Mouse (Mus musculus): ENCODE measurements around the gene Vav1. TPM values are rescaled to one million over a fixed set of nuclear protein-coding genes. Genes with fewer than 3 reads are reported as not detected.

Vav1 gene
- polyA plus RNA-seq, 1 experiment, result 0.86 TPM

GRCm38 (mm10) chr17:57245311-57245929 is 33.5 kb upstream of the Vav1 start:
- no peak for DNase-seq (ENCODE audit: low read depth)
- TF ChIP-seq POLR2A (IDR thresholded peaks at IDR 0.05; ENCODE audit: borderline replicate concordance, extremely low read depth, insufficient read depth, insufficient read length, poor library complexity, severe bottlenecking) (no peak), CTCF (IDR thresholded peaks at IDR 0.05; ENCODE audit: borderline replicate concordance, extremely low read depth, insufficient read depth, insufficient read length) (no peak)

GRCm38 (mm10) chr17:57246663-57247392 is 32.1 kb upstream of the Vav1 start:
- peak; percentile 27 for DNase-seq (ENCODE audit: low read depth)
- TF ChIP-seq POLR2A (IDR thresholded peaks at IDR 0.05; ENCODE audit: borderline replicate concordance, extremely low read depth, insufficient read depth, insufficient read length, poor library complexity, severe bottlenecking) (no peak), CTCF (IDR thresholded peaks at IDR 0.05; ENCODE audit: borderline replicate concordance, extremely low read depth, insufficient read depth, insufficient read length) (no peak)

- peak; percentile 83; the same call in 1 of the 2 replicates for TF ChIP-seq POLR2A (IDR thresholded peaks at IDR 0.05; ENCODE audit: borderline replicate concordance, extremely low read depth, insufficient read depth, insufficient read length, poor library complexity, severe bottlenecking)
- no peak for TF ChIP-seq CTCF (IDR thresholded peaks at IDR 0.05; ENCODE audit: borderline replicate concordance, extremely low read depth, insufficient read depth, insufficient read length)
- DNase-seq (ENCODE audit: low read depth), result peak; percentile 100
Measured at GRCm38 (mm10) chr17:57247393-57248200, 31.3 kb upstream of the Vav1 start.

DNA sequence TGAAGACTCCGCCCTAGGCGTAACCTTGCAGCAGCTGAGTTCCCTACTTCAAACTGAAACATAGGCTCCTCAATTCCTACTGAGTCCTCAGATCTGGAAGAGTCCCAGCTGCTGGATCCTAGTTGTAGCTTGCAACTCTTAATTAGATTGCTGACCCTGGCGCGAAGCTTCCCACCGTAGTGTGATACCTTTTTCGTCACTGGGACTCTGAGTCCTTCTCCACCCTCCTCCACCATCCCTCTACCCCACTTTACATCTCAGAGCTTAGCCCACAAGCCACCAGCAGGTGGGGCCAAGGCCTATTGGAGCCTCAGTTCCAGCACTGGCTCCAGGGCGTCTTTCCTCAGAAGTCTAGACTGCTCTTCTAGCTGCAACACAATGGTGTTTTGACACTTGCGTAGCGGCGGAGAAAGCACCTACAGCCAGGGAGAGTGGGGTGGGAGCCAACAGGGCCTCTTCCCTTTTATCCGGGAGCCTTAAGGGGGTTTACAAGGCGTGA is 30.6 kb upstream of the Vav1 start, which contains the start of gene Gpr108:
Gpr108 (minus strand) TSS at position 246 of the 499 bp plus-strand sequence.
- TF ChIP-seq POLR2A (IDR thresholded peaks at IDR 0.05; ENCODE audit: borderline replicate concordance, extremely low read depth, insufficient read depth, insufficient read length, poor library complexity, severe bottlenecking), result no peak
- peak; percentile 71 for TF ChIP-seq CTCF (IDR thresholded peaks at IDR 0.05; ENCODE audit: borderline replicate concordance, extremely low read depth, insufficient read depth, insufficient read length)

GRCm38 (mm10) chr17:57248771-57249170 is 30.1 kb upstream of the Vav1 start:
- no peak for DNase-seq (ENCODE audit: low read depth)
- TF ChIP-seq POLR2A (IDR thresholded peaks at IDR 0.05; ENCODE audit: borderline replicate concordance, extremely low read depth, insufficient read depth, insufficient read length, poor library complexity, severe bottlenecking) (no peak), CTCF (IDR thresholded peaks at IDR 0.05; ENCODE audit: borderline replicate concordance, extremely low read depth, insufficient read depth, insufficient read length) (no peak)

More for the DNA sequence above, 30.6 kb upstream of the Vav1 start, which contains the start of gene Gpr108:
- DNase-seq (ENCODE audit: low read depth), result peak; percentile 95

DNA sequence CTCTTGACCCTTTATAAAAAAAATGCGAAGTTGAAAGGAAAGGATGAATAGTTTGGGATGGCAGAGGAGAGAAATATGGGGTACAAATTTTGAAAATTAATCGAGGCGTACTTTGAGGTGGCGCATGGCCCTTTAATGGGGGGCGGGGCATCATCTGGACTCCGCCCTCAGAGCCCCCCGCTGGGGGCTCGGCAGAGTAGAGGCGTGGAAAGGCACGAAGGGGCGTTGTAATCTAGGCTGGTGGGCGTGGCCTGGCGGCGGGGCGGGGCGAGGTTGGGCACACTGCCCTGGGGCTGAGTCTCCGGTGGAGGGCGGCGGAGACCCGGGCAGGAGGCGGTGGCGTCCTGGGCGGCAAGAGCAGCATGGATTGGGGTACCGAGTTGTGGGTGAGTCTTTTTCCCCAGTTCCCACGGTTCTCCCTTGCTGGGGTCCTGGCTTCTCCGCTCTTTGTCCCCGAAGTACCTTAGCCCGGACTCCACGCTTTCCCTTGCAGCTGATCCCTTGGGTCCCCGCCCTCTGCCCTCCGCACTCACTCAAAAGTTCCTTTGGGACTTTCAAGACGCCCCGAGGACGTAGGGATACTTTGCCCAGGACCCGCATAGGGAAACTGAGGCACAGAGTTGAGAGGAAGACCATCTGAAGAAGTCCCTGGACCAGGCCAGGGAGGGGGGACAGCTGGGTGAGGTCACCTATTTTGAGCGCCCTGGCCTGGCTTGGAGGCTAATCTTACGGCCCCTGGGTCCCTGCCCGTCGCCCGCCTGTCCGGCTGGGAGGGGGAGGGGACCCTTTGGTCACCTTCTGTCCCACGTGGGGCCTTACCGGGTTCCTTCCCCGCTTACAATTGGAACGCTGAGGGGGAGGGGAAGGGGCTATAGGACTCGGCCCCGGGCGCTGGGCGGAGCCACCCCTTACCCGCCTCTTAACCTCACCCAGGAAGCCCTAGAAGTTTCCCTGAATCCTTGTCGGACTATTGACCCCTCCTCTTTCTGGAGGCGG is 29.4 kb upstream of the Vav1 start, which contains the start of gene Trip10:
Trip10 (plus strand) TSS at position 270 of the 996 bp plus-strand sequence.
- peak; percentile 62; the same call in 1 of the 2 replicates for TF ChIP-seq POLR2A (IDR thresholded peaks at IDR 0.05; ENCODE audit: borderline replicate concordance, extremely low read depth, insufficient read depth, insufficient read length, poor library complexity, severe bottlenecking)
- TF ChIP-seq CTCF (IDR thresholded peaks at IDR 0.05; ENCODE audit: borderline replicate concordance, extremely low read depth, insufficient read depth, insufficient read length), result no peak
- peak; percentile 92 for DNase-seq (ENCODE audit: low read depth)

DNA sequence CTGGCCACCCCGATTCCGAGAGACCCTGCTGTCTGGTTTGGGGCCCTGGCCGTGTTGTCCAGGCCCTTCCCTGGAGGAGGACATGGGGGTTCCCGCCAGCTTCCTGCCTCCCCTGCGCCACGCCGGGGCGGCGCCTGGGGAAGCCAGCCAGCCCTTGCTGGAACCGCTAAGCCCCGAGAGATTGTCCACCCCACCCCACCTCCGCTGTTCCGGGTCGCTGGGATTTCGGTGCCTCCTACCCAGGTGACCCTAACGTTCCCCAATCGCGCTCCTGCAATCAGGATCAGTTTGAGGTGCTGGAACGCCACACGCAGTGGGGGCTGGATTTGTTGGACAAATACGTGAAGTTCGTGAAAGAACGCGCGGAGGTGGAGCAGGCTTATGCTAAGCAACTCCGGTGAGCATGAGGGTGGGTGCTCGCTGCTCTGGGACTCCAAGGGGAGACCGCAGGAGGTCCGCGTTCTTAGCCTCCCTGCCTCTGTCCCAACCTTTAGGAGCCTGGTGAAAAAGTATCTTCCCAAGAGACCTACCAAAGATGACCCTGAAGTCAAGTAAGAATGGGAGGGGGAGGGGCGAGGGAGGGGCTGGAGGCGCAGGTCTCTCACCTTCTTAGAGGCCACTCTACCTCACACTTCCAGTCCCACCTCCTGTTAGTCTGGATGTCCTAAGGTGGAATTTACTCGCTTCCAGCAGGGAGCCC is 28.3 kb upstream of the Vav1 start:
- peak; percentile 25 for DNase-seq (ENCODE audit: low read depth)
- TF ChIP-seq CTCF (IDR thresholded peaks at IDR 0.05; ENCODE audit: borderline replicate concordance, extremely low read depth, insufficient read depth, insufficient read length) (no peak), POLR2A (IDR thresholded peaks at IDR 0.05; ENCODE audit: borderline replicate concordance, extremely low read depth, insufficient read depth, insufficient read length, poor library complexity, severe bottlenecking) (no peak)

- no peak for TF ChIP-seq CTCF (IDR thresholded peaks at IDR 0.05; ENCODE audit: borderline replicate concordance, extremely low read depth, insufficient read depth, insufficient read length)
- no peak for TF ChIP-seq POLR2A (IDR thresholded peaks at IDR 0.05; ENCODE audit: borderline replicate concordance, extremely low read depth, insufficient read depth, insufficient read length, poor library complexity, severe bottlenecking)
- no peak for DNase-seq (ENCODE audit: low read depth)
Measured at GRCm38 (mm10) chr17:57251431-57251830, 27.5 kb upstream of the Vav1 start.

- TF ChIP-seq CTCF (IDR thresholded peaks at IDR 0.05; ENCODE audit: borderline replicate concordance, extremely low read depth, insufficient read depth, insufficient read length) (no peak), POLR2A (IDR thresholded peaks at IDR 0.05; ENCODE audit: borderline replicate concordance, extremely low read depth, insufficient read depth, insufficient read length, poor library complexity, severe bottlenecking) (no peak)
- no peak for DNase-seq (ENCODE audit: low read depth)
Measured at GRCm38 (mm10) chr17:57253306-57253705, 25.6 kb upstream of the Vav1 start.

Measured in brain, embryonic 14.5 days (tissue).